Mouse (Mus musculus) liver, embryonic 13.5 days (tissue): Measurements from ENCODE around the gene Slc18a2. TPM values are rescaled to one million over a fixed set of nuclear protein-coding genes. Genes with fewer than 3 reads are reported as not detected.

Experiments
- ATAC-seq: fragments of 200-750 bp; cut with Nextera tagmentation; 2 replicates; pipeline ENCODE4 v1.8.0; 2017; ENCODE audit warnings: low read depth, mild to moderate bottlenecking, moderate number of reproducible peaks, moderate library complexity
- DNase-seq: peaks from one replicate; pipeline ENCODE4 v3.0.0; 2022
- H3K27ac ChIP-seq: fragments of 300-500 bp; sonication (generic); 2 replicates; pipeline ENCODE4 v1.5.1; 2015; ENCODE audit warnings: moderate library complexity, mild to moderate bottlenecking, inconsistent platforms
- H3K27me3 ChIP-seq: fragments of 300-500 bp; sonication (generic); 2 replicates; pipeline ENCODE4 v1.6.1; 2015; ENCODE audit warnings: mild to moderate bottlenecking, inconsistent platforms
- H3K36me3 ChIP-seq: fragments of 300-500 bp; sonication (generic); 2 replicates; pipeline ENCODE4 v1.6.1; 2015; ENCODE audit warnings: mild to moderate bottlenecking, inconsistent platforms
- H3K4me1 ChIP-seq: fragments of 300-500 bp; sonication (generic); replicated peaks from 2 replicates; pipeline ENCODE4 v1.6.1; 2015; ENCODE audit warnings: inconsistent platforms
- H3K4me2 ChIP-seq: fragments of 300-500 bp; sonication (generic); 2 replicates; pipeline ENCODE4 v1.6.1; 2015; ENCODE audit warnings: inconsistent platforms, mild to moderate bottlenecking, moderate library complexity
- H3K4me3 ChIP-seq: fragments of 300-500 bp; sonication (generic); replicated peaks from 2 replicates; pipeline ENCODE4 v1.5.1; 2015; ENCODE audit warnings: mild to moderate bottlenecking, inconsistent platforms
- H3K9ac ChIP-seq: fragments of 300-500 bp; sonication (generic); 2 replicates; pipeline ENCODE4 v1.6.1; 2015; ENCODE audit warnings: mild to moderate bottlenecking, inconsistent platforms
- H3K9me3 ChIP-seq: fragments of 300-500 bp; sonication (generic); replicated peaks from 2 replicates; pipeline ENCODE4 v1.6.1; 2016; ENCODE audit warnings: inconsistent platforms
- WGBS: fragments of 180-500 bp; shearing (Covaris S2); methylation state at CpG from one replicate; pipeline ENCODE4 v1.1.7; 2015; ENCODE audit not compliant: insufficient replicate concordance; 5-methylcytosine and 5-hydroxymethylcytosine counted together
- polyA plus RNA-seq: library from polyadenylated mRNA; unstranded; fragments of >200 nt; fragmentation: Nextera tagmentation; extraction: Ambion mirVana; gene quantifications from 2 replicates; pipeline ENCODE4 v1.2.1, GENCODE M21; 2015

Gene Slc18a2
- polyA plus RNA-seq, 1 experiment from 2014 or later, result 3.4 TPM

DNA sequence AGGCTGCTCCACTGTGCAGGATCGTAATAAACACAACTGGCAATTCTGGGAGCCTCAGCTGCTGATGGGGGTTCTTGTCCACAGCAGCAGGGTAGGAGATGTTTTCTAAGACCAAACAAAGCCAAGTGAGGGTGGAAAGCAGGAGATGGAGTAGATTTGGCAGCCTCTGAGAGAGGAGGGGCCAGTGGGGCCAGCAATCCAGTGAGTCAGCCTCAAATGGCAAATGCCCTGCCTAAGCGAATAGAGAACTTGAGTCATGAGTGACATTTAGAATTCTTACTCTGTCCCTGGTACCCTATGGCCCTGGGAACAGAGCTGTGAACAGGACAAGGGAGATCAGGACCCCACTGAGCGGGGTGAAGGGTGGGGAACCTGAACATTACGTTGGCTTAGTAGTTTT is 12.6 kb upstream of the Slc18a2 start:
- Histone ChIP-seq H3K9ac (no peak overlapping the region), H3K9me3 (no peaks in the 10 kb centered on the region), H3K4me3 (no peak overlapping the region), H3K27ac (no peak overlapping the region), H3K4me2 (no peak overlapping the region), H3K36me3 (no peaks in the 10 kb centered on the region), H3K27me3 (no peaks in the 10 kb centered on the region), H3K4me1 (peaks cover 3% of the 10 kb centered on the region; the same call in 1 of the 2 replicates)
- DNase-seq, result no peak
- WGBS, result 40% methylated on average over 4 of the region's 4 CpGs
- no peak for ATAC-seq

DNA sequence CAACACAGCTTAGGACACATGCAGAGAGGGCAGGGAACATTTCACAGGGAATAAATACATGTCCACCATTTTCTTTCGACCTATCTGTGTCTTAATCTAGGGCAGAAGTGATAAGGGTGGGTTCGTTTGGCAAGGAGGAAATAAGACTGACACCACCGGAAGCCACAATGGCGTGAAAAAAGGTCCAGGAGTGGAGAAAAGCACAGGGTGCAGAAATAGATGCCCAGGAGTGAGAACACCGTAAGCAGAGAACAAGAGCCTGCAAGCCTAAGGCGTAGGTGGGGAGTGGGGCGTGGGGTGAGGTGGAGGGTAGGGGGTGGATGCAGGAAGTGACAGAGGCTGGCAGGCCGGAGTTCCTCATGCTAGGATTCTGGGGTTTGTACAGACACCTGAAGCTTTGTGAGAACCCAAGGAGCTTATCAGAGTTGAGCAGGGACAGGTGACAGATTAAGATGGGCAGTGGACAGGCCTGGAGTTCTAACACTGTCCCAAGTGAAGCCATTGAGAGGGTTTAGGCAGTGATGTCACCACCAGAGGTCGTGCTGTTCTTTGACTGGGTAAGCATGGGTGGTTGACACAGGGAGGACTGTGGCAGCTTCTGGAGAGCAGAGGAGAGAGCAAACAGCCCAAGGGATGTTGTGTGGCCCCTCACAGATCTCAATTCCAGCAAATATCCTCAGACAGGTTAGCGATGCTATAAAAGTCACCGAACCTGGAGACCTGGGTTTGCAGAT is 12.0 kb upstream of the Slc18a2 start:
- 27% methylated on average over 11 of the region's 11 CpGs for WGBS

GRCm38 (mm10) chr19:59252651-59253050 is 8.0 kb upstream of the Slc18a2 start:
- Histone ChIP-seq H3K4me2 (no peak overlapping the region), H3K9me3 (no peaks in the 10 kb centered on the region), H3K27me3 (no peaks in the 10 kb centered on the region), H3K27ac (no peak overlapping the region), H3K36me3 (no peaks in the 10 kb centered on the region), H3K4me3 (no peak overlapping the region), H3K9ac (no peak overlapping the region), H3K4me1 (peaks cover 3% of the 10 kb centered on the region; the same call in 1 of the 2 replicates)
- ATAC-seq, result no peak
- no peak for DNase-seq
- WGBS, result 31% methylated on average over 2 of the region's 2 CpGs

More for the DNA sequence above, 12.0 kb upstream of the Slc18a2 start:
- Histone ChIP-seq H3K36me3 (no peaks in the 10 kb centered on the region), H3K27me3 (no peaks in the 10 kb centered on the region), H3K4me3 (no peak overlapping the region), H3K4me2 (no peak overlapping the region), H3K27ac (no peak overlapping the region), H3K9ac (no peak overlapping the region), H3K4me1 (peaks cover 3% of the 10 kb centered on the region; the same call in 1 of the 2 replicates), H3K9me3 (no peaks in the 10 kb centered on the region)
- ATAC-seq (peak; percentile 18; the same call in 1 of the 2 replicates), DNase-seq (peak; percentile 5)

GRCm38 (mm10) chr19:59259633-59260032 is 1.1 kb upstream of the Slc18a2 start:
- ATAC-seq, result no peak
- H3K9me3 ChIP-seq, result no peaks in the 10 kb centered on the region
- H3K4me2 ChIP-seq, result no peak overlapping the region
- H3K9ac ChIP-seq, result no peak overlapping the region
- no peak overlapping the region for H3K4me3 ChIP-seq
- H3K27ac ChIP-seq, result no peak overlapping the region
- peaks cover 19% of the 10 kb centered on the region for H3K4me1 ChIP-seq
- no peaks in the 10 kb centered on the region for H3K36me3 ChIP-seq
- H3K27me3 ChIP-seq, result peaks cover 35% of the 10 kb centered on the region
- no peak for DNase-seq
- whole genome bisulfite sequencing, result 49% methylated on average over 5 of the region's 5 CpGs

DNA sequence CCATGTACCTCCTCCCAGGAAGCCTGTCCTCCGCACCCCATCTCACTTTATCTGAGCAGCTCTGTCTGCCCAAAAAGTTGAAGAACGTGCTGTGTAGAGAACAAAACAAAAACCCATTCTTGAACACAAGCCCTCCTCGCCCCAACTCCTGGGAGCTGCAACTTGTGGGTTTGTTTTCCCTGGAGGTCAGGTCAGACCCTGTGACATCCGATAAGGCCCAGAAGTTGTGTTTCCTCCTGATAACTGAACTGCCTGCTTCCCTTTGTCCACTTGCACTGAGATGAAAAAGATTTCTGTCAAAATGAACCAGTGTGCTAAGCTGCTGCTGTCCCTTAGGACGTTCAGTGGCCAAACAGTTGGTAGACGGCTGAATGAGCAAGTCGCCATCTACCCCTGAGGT is 908 bp downstream of the Slc18a2 start:
- Histone ChIP-seq H3K4me2 (peak overlapping the region; percentile 74), H3K4me1 (peaks cover 19% of the 10 kb centered on the region), H3K4me3 (peak overlapping the region; percentile 49), H3K9me3 (no peaks in the 10 kb centered on the region), H3K36me3 (no peaks in the 10 kb centered on the region), H3K27ac (no peak overlapping the region), H3K9ac (peak overlapping the region; percentile 51; the same call in 1 of the 2 replicates), H3K27me3 (peaks cover 35% of the 10 kb centered on the region)
- DNase-seq, result peak; percentile 26
- peak; percentile 51 for ATAC-seq
- 7% methylated on average over 7 of the region's 7 CpGs for WGBS

DNA sequence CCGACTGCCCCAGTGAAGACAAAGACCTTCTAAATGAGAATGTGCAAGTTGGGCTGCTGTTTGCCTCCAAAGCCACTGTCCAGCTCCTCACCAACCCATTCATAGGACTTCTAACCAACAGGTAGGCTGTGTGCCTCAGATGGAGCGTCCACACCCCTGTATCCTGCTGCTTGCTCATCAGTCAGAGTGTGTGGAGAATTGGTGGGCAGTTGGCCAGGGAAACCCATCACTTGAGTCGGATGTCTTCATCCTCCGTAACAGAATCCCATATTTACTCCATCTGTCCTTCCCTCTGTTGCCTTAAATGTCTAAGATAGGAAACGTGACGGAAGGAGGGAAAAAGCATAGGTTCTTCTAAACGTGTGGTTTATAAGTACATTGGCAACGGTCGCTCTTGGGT is 2.5 kb downstream of the Slc18a2 start:
- DNase-seq (no peak), ATAC-seq (no peak)
- H3K4me3 ChIP-seq, result no peak overlapping the region
- no peak overlapping the region for H3K4me2 ChIP-seq
- peaks cover 19% of the 10 kb centered on the region for H3K4me1 ChIP-seq
- H3K27ac ChIP-seq, result no peak overlapping the region
- peaks cover 35% of the 10 kb centered on the region for H3K27me3 ChIP-seq
- WGBS, result 79% methylated on average over 9 of the region's 9 CpGs
- no peaks in the 10 kb centered on the region for H3K36me3 ChIP-seq
- H3K9me3 ChIP-seq, result no peaks in the 10 kb centered on the region
- no peak overlapping the region for H3K9ac ChIP-seq

GRCm38 (mm10) chr19:59264838-59265532 is 4.3 kb downstream of the Slc18a2 start:
- Histone ChIP-seq H3K27ac (no peak overlapping the region), H3K4me3 (no peak overlapping the region), H3K4me2 (no peak overlapping the region), H3K9ac (no peak overlapping the region), H3K27me3 (peaks cover 29% of the 10 kb centered on the region), H3K9me3 (no peaks in the 10 kb centered on the region), H3K36me3 (no peaks in the 10 kb centered on the region), H3K4me1 (peaks cover 19% of the 10 kb centered on the region)
- DNase-seq (no peak), ATAC-seq (no peak)
- WGBS, result 68% methylated on average over 9 of the region's 9 CpGs

GRCm38 (mm10) chr19:59265907-59266306 is 5.2 kb downstream of the Slc18a2 start:
- Histone ChIP-seq H3K36me3 (no peaks in the 10 kb centered on the region), H3K9ac (no peak overlapping the region), H3K27ac (no peak overlapping the region), H3K4me1 (peaks cover 11% of the 10 kb centered on the region), H3K27me3 (peaks cover 20% of the 10 kb centered on the region), H3K4me2 (no peak overlapping the region), H3K9me3 (no peaks in the 10 kb centered on the region), H3K4me3 (no peak overlapping the region)
- no peak for DNase-seq
- WGBS, result 66% methylated on average over 6 of the region's 6 CpGs
- ATAC-seq, result no peak

- ATAC-seq (no peak), DNase-seq (no peak)
These were observed 6.8 kb downstream of the Slc18a2 start for GRCm38 (mm10) chr19:59267417-59267963.

GRCm38 (mm10) chr19:59273190-59273589 is 12.5 kb downstream of the Slc18a2 start:
- WGBS, result 67% methylated on average over 7 of the region's 7 CpGs
- H3K4me3 ChIP-seq, result no peak overlapping the region
- DNase-seq (no peak), ATAC-seq (no peak)
- H3K27me3 ChIP-seq, result no peaks in the 10 kb centered on the region
- H3K4me1 ChIP-seq, result no peaks in the 10 kb centered on the region
- no peaks in the 10 kb centered on the region for H3K9me3 ChIP-seq
- no peaks in the 10 kb centered on the region for H3K36me3 ChIP-seq
- H3K9ac ChIP-seq, result no peak overlapping the region
- no peak overlapping the region for H3K4me2 ChIP-seq
- H3K27ac ChIP-seq, result no peak overlapping the region

More at GRCm38 (mm10) chr19:59267417-59267963, 6.8 kb downstream of the Slc18a2 start:
- Histone ChIP-seq H3K9ac (no peak overlapping the region), H3K27me3 (peaks cover 8% of the 10 kb centered on the region; the same call in 1 of the 2 replicates), H3K4me1 (no peaks in the 10 kb centered on the region), H3K36me3 (no peaks in the 10 kb centered on the region), H3K9me3 (no peaks in the 10 kb centered on the region), H3K4me3 (no peak overlapping the region), H3K27ac (no peak overlapping the region), H3K4me2 (no peak overlapping the region)
- WGBS, result 30% methylated on average over 5 of the region's 5 CpGs

GRCm38 (mm10) chr19:59276354-59276753 is 15.7 kb downstream of the Slc18a2 start:
- no peaks in the 10 kb centered on the region for H3K27me3 ChIP-seq
- H3K4me1 ChIP-seq, result no peaks in the 10 kb centered on the region
- WGBS, result 75% methylated on average over 7 of the region's 7 CpGs
- no peak overlapping the region for H3K4me2 ChIP-seq
- peaks cover 3% of the 10 kb centered on the region; the same call in 1 of the 2 replicates for H3K36me3 ChIP-seq
- DNase-seq (no peak), ATAC-seq (no peak)
- no peak overlapping the region for H3K9ac ChIP-seq
- H3K9me3 ChIP-seq, result no peaks in the 10 kb centered on the region
- H3K27ac ChIP-seq, result no peak overlapping the region
- H3K4me3 ChIP-seq, result no peak overlapping the region
